Mouse (Mus musculus): ENCODE measurements around the gene Sf3b2. TPM values are rescaled to one million over a fixed set of nuclear protein-coding genes. Genes with fewer than 3 reads are reported as not detected.

The Sf3b2 gene
- polyA plus RNA-seq, 1 experiment from 2014 or later: 351 TPM

Other genes starting within 250 kb of the Sf3b2 start
- 1.4 TPM in 2 replicates for gene Rin1, start 245.0 kb downstream of the Sf3b2 start, polyA plus RNA-seq (2015; fragmentation: Nextera tagmentation; extraction: Ambion mirVana)
- 26.3 and 28.2 TPM in 2 replicates for gene Cd248, start 227.4 kb downstream of the Sf3b2 start, polyA plus RNA-seq (2015; fragmentation: Nextera tagmentation; extraction: Ambion mirVana)
- 8.4 and 10.1 TPM in 2 replicates for gene Tmem151a, start 209.9 kb downstream of the Sf3b2 start, polyA plus RNA-seq (2015; fragmentation: Nextera tagmentation; extraction: Ambion mirVana)
- 51.3 and 67.5 TPM in 2 replicates for gene Yif1a, start 206.9 kb downstream of the Sf3b2 start, polyA plus RNA-seq (2015; fragmentation: Nextera tagmentation; extraction: Ambion mirVana)
- 267 and 318 TPM in 2 replicates for gene Cnih2, start 196.9 kb downstream of the Sf3b2 start, polyA plus RNA-seq (2015; fragmentation: Nextera tagmentation; extraction: Ambion mirVana)
- 211 and 234 TPM in 2 replicates for gene Rab1b, start 188.4 kb downstream of the Sf3b2 start, polyA plus RNA-seq (2015; fragmentation: Nextera tagmentation; extraction: Ambion mirVana)
- gene Klc2, start 176.9 kb downstream of the Sf3b2 start, polyA plus RNA-seq (2015; fragmentation: Nextera tagmentation; extraction: Ambion mirVana): 73.7 and 80.2 TPM in 2 replicates
- gene Pacs1, start 22.3 kb downstream of the Sf3b2 start, polyA plus RNA-seq (2015; fragmentation: Nextera tagmentation; extraction: Ambion mirVana): 36.3 and 41.0 TPM in 2 replicates
- 34.1 and 34.6 TPM in 2 replicates for gene Gal3st3, start 2.9 kb upstream of the Sf3b2 start, polyA plus RNA-seq (2015; fragmentation: Nextera tagmentation; extraction: Ambion mirVana)
- not detected in 2 replicates for gene Catsper1, start 40.3 kb upstream of the Sf3b2 start, polyA plus RNA-seq (2015; fragmentation: Nextera tagmentation; extraction: Ambion mirVana)
- 8.9 and 9.7 TPM in 2 replicates for gene Cst6, start 54.1 kb upstream of the Sf3b2 start, polyA plus RNA-seq (2015; fragmentation: Nextera tagmentation; extraction: Ambion mirVana)
- gene Eif1ad, start 71.3 kb upstream of the Sf3b2 start, polyA plus RNA-seq (2015; fragmentation: Nextera tagmentation; extraction: Ambion mirVana): 51.1 and 55.2 TPM in 2 replicates
- gene Banf1, start 71.7 kb upstream of the Sf3b2 start, polyA plus RNA-seq (2015; fragmentation: Nextera tagmentation; extraction: Ambion mirVana): 311 and 317 TPM in 2 replicates
- 72.2 and 74.8 TPM in 2 replicates for gene Sart1, start 93.2 kb upstream of the Sf3b2 start, polyA plus RNA-seq (2015; fragmentation: Nextera tagmentation; extraction: Ambion mirVana)
- 0.20 TPM in 1 of 2 replicates, not detected in the other for gene Tsga10ip, start 107.1 kb upstream of the Sf3b2 start, polyA plus RNA-seq (2015; fragmentation: Nextera tagmentation; extraction: Ambion mirVana)
- 318 and 326 TPM in 2 replicates for gene Drap1, start 129.5 kb upstream of the Sf3b2 start, polyA plus RNA-seq (2015; fragmentation: Nextera tagmentation; extraction: Ambion mirVana)
- gene AI837181, start 129.7 kb upstream of the Sf3b2 start, polyA plus RNA-seq (2015; fragmentation: Nextera tagmentation; extraction: Ambion mirVana): 69.5 and 75.5 TPM in 2 replicates
- 0.59 TPM in 1 of 2 replicates, not detected in the other for gene Fosl1, start 152.1 kb upstream of the Sf3b2 start, polyA plus RNA-seq (2015; fragmentation: Nextera tagmentation; extraction: Ambion mirVana)
- gene Ccdc85b, start 162.4 kb upstream of the Sf3b2 start, polyA plus RNA-seq (2015; fragmentation: Nextera tagmentation; extraction: Ambion mirVana): 10.7 and 11.1 TPM in 2 replicates
- 163 and 164 TPM in 2 replicates for gene Fibp, start 165.2 kb upstream of the Sf3b2 start, polyA plus RNA-seq (2015; fragmentation: Nextera tagmentation; extraction: Ambion mirVana)
- 3.2 and 5.6 TPM in 2 replicates for gene Ctsw, start 173.1 kb upstream of the Sf3b2 start, polyA plus RNA-seq (2015; fragmentation: Nextera tagmentation; extraction: Ambion mirVana)
- 56.9 and 60.8 TPM in 2 replicates for gene Efemp2, start 178.5 kb upstream of the Sf3b2 start, polyA plus RNA-seq (2015; fragmentation: Nextera tagmentation; extraction: Ambion mirVana)
- gene Mus81, start 192.9 kb upstream of the Sf3b2 start, polyA plus RNA-seq (2015; fragmentation: Nextera tagmentation; extraction: Ambion mirVana): 40.4 and 43.2 TPM in 2 replicates
- 3,494 and 3,643 TPM in 2 replicates for gene Cfl1, start 195.0 kb upstream of the Sf3b2 start, polyA plus RNA-seq (2015; fragmentation: Nextera tagmentation; extraction: Ambion mirVana)
- not detected in 2 replicates for gene 1700020D05Rik, start 208.3 kb upstream of the Sf3b2 start, polyA plus RNA-seq (2015; fragmentation: Nextera tagmentation; extraction: Ambion mirVana)
- 69.9 and 74.3 TPM in 2 replicates for gene Snx32, start 215.1 kb upstream of the Sf3b2 start, polyA plus RNA-seq (2015; fragmentation: Nextera tagmentation; extraction: Ambion mirVana)

Data from neural tube, embryonic 13.5 days (tissue).